Mouse (Mus musculus): ENCODE results near the gene Ltbp2. TPM values are rescaled to one million over a fixed set of nuclear protein-coding genes. Genes with fewer than 3 reads are reported as not detected.

The Ltbp2 gene
- polyA plus RNA-seq, 1 experiment from 2014 or later: 11.2 TPM

- H3K9ac ChIP-seq (ENCODE audit: low read depth, low read length): no peak overlapping the region
- no peak overlapping the region for H3K4me3 ChIP-seq (ENCODE audit: low read depth, low read length)
- H3K9me3 ChIP-seq (ENCODE audit: control insufficient read depth, low read length): no peaks in the 10 kb centered on the region
- WGBS: 86% methylated on average over 10 of the region's 10 CpGs
- DNase-seq (ENCODE audit: low spot score): no peak
- H3K4me1 ChIP-seq (ENCODE audit: control insufficient read depth, insufficient read depth, low read length): no peaks in the 10 kb centered on the region
- ATAC-seq (ENCODE audit: low read depth): no peak
- no peak overlapping the region for H3K4me2 ChIP-seq (ENCODE audit: low read depth, low read length)
- no peaks in the 10 kb centered on the region for H3K36me3 ChIP-seq (ENCODE audit: control insufficient read depth, insufficient read depth, low read length)
- H3K27me3 ChIP-seq (replicated peaks; ENCODE audit: control insufficient read depth, insufficient read depth, low read length): no peaks in the 10 kb centered on the region
- no peak overlapping the region for H3K27ac ChIP-seq (replicated peaks; ENCODE audit: low read depth, low read length)
Observed at GRCm38 (mm10) chr12:84743496-84743895, 132.8 kb downstream of the Ltbp2 start.

DNA sequence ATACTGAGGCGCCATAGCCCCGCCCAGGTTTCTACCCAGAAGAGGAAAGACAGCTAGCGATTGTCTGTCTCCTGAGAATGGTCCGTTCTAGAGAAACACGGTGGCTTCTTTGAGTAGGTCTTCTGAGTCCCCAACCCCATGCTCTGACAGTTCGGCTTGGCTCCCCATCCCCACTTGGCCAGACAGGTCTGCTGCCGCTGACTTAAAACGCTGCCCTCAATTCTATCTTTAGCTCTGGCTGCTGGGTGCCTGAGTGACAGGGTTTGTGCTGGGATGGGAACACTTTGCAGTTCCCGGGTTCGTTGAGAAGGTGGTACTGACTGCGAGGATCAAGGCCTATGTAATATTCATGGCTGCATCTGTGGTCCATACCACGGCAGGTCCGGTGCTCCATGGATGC lies 143.0 kb downstream of the Ltbp2 start:
- Histone ChIP-seq H3K9me3 (ENCODE audit: control insufficient read depth, low read length) (no peaks in the 10 kb centered on the region), H3K36me3 (ENCODE audit: control insufficient read depth, insufficient read depth, low read length) (no peaks in the 10 kb centered on the region), H3K4me3 (ENCODE audit: low read depth, low read length) (no peak overlapping the region), H3K27me3 (replicated peaks; ENCODE audit: control insufficient read depth, insufficient read depth, low read length) (no peaks in the 10 kb centered on the region), H3K9ac (ENCODE audit: low read depth, low read length) (no peak overlapping the region), H3K4me1 (ENCODE audit: control insufficient read depth, insufficient read depth, low read length) (no peaks in the 10 kb centered on the region), H3K4me2 (ENCODE audit: low read depth, low read length) (no peak overlapping the region), H3K27ac (replicated peaks; ENCODE audit: low read depth, low read length) (no peak overlapping the region)
- no peak for DNase-seq (ENCODE audit: low spot score)
- WGBS: 70% methylated on average over 11 of the region's 13 CpGs
- ATAC-seq (ENCODE audit: low read depth): no peak

Other genes with a start within 250 kb of the Ltbp2 start
- gene Vrtn, start 235.5 kb downstream of the Ltbp2 start, polyA plus RNA-seq (2014; fragmentation: Nextera tagmentation; extraction: Ambion mirVana): not detected in 2 replicates
- gene Syndig1l, start 177.7 kb downstream of the Ltbp2 start, polyA plus RNA-seq (2014; fragmentation: Nextera tagmentation; extraction: Ambion mirVana): 0.07 and 0.18 TPM in 2 replicates
- gene Npc2, start 103.4 kb downstream of the Ltbp2 start, polyA plus RNA-seq (2014; fragmentation: Nextera tagmentation; extraction: Ambion mirVana): 63.8 and 65.7 TPM in 2 replicates
- gene Isca2, start 103.3 kb downstream of the Ltbp2 start, polyA plus RNA-seq (2014; fragmentation: Nextera tagmentation; extraction: Ambion mirVana): 123 and 130 TPM in 2 replicates
- gene Fcf1, start 94.4 kb upstream of the Ltbp2 start, polyA plus RNA-seq (2014; fragmentation: Nextera tagmentation; extraction: Ambion mirVana): 126 and 129 TPM in 2 replicates
- gene Arel1, start 94.4 kb upstream of the Ltbp2 start, polyA plus RNA-seq (2014; fragmentation: Nextera tagmentation; extraction: Ambion mirVana): 15.6 and 16.2 TPM in 2 replicates
- gene Ylpm1, start 119.8 kb upstream of the Ltbp2 start, polyA plus RNA-seq (2014; fragmentation: Nextera tagmentation; extraction: Ambion mirVana): 35.8 and 36.3 TPM in 2 replicates
- gene Prox2, start 234.2 kb upstream of the Ltbp2 start, polyA plus RNA-seq (2014; fragmentation: Nextera tagmentation; extraction: Ambion mirVana): 2.9 and 3.9 TPM in 2 replicates
- 110 and 112 TPM in 2 replicates for gene Dlst, start 234.3 kb upstream of the Ltbp2 start, polyA plus RNA-seq (2014; fragmentation: Nextera tagmentation; extraction: Ambion mirVana)